Mouse (Mus musculus) hindbrain, postnatal 0 days (tissue): Measurements from ENCODE around the gene Hook1. TPM values are rescaled to one million over a fixed set of nuclear protein-coding genes. Genes with fewer than 3 reads are reported as not detected.

Experiments used
- ATAC-seq: fragments of 200-750 bp; cut with Nextera tagmentation; 2 replicates; pipeline ENCODE4 v1.8.0; 2017; ENCODE audit warnings: mild to moderate bottlenecking, moderate TSS enrichment, moderate library complexity
- DNase-seq: peaks from one replicate; pipeline ENCODE4 v3.0.0-alpha.2; 2015; ENCODE audit warnings: low spot score
- H3K27ac ChIP-seq: fragments of 300-500 bp; sonication (generic); 2 replicates; pipeline ENCODE4 v1.5.1; 2014; ENCODE audit warnings: mild to moderate bottlenecking
- H3K27me3 ChIP-seq: fragments of 300-500 bp; sonication (generic); 2 replicates; pipeline ENCODE4 v1.6.1; 2014; ENCODE audit warnings: low read length, mixed read lengths; ENCODE audit not compliant: insufficient read depth
- H3K36me3 ChIP-seq: fragments of 300-500 bp; sonication (generic); 2 replicates; pipeline ENCODE4 v1.6.1; 2014; ENCODE audit warnings: low read length, mixed read lengths; ENCODE audit not compliant: insufficient read depth
- H3K4me1 ChIP-seq: fragments of 300-500 bp; sonication (generic); 2 replicates; pipeline ENCODE4 v1.6.1; 2014; ENCODE audit warnings: antibody characterized with exemption, low read length, mixed read lengths; ENCODE audit not compliant: insufficient read depth
- H3K4me2 ChIP-seq: fragments of 300-500 bp; sonication (generic); 2 replicates; pipeline ENCODE4 v1.6.1; 2014; ENCODE audit warnings: low read depth, mild to moderate bottlenecking, low read length, moderate library complexity, mixed read lengths
- H3K4me3 ChIP-seq: fragments of 300-500 bp; sonication (generic); 2 replicates; pipeline ENCODE4 v1.5.1; 2014; ENCODE audit warnings: low read length
- H3K9ac ChIP-seq: fragments of 300-500 bp; sonication (generic); replicated peaks from 2 replicates; pipeline ENCODE4 v1.6.1; 2014; ENCODE audit warnings: mild to moderate bottlenecking, low read length, moderate library complexity, mixed read lengths
- H3K9me3 ChIP-seq: fragments of 300-500 bp; sonication (generic); 2 replicates; pipeline ENCODE4 v1.6.1; 2016; ENCODE audit warnings: low read length, mixed read lengths
- CTCF ChIP-seq: IDR thresholded peaks from 2 replicates; pipeline ENCODE4 v1.5.1; 2016; ENCODE audit warnings: antibody characterized with exemption, control low read depth, low read depth
- WGBS: fragments of 180-500 bp; shearing (Covaris S2); extraction: QIAGEN DNeasy Blood & Tissue Kit; methylation state at CpG from one replicate; pipeline ENCODE4 v1.1.7; 2014; 5-methylcytosine and 5-hydroxymethylcytosine counted together
- polyA plus RNA-seq: library from polyadenylated mRNA; unstranded; fragments of >200 nt; fragmentation: Nextera tagmentation; extraction: Ambion mirVana; gene quantifications from 2 replicates; pipeline ENCODE4 v1.2.1, GENCODE M21; 2015
- total RNA-seq: library from RNA; depleted of rRNA; stranded (reverse); fragments of >200 nt; gene quantifications from 2 replicates; pipeline ENCODE4 v1.2.3, GENCODE M21; 2014; rRNA removed

The Hook1 gene
- 29.3 and 30.4 TPM in 2 replicates for total RNA-seq
- 53.6 and 54.1 TPM in 2 replicates for polyA plus RNA-seq

GRCm38 (mm10) chr4:95966928-95967724 is at the start of gene Hook1:
Hook1 (plus strand) TSS chr4:95967240.
- DNase-seq (peak; percentile 98), ATAC-seq (peak; percentile 99)
- Histone ChIP-seq H3K27me3 (no peaks in the 10 kb centered on the region), H3K9ac (peak within 1 kb of the TSS; percentile 79), H3K4me2 (peak within 1 kb of the TSS; percentile 82), H3K4me1 (0 out of 2 replicates have a peak, but pooled peaks cover 6% of the 10 kb centered on the region), H3K36me3 (no peaks in the 10 kb centered on the region), H3K27ac (peak within 1 kb of the TSS; percentile 89), H3K4me3 (peak within 1 kb of the TSS; percentile 74), H3K9me3 (no peaks in the 10 kb centered on the region)
- 3% methylated on average over 76 of the region's 82 CpGs for WGBS
- peak; percentile 16; the same call in 1 of the 2 replicates for TF ChIP-seq CTCF

- 58% methylated on average over 6 of the region's 6 CpGs for WGBS
- H3K27me3 ChIP-seq = no peaks in the 10 kb centered on the region
- H3K9me3 ChIP-seq = no peaks in the 10 kb centered on the region
- no peaks in the 10 kb centered on the region for H3K4me1 ChIP-seq
- no peak overlapping the region for H3K4me3 ChIP-seq
- no peak overlapping the region for H3K27ac ChIP-seq
- ATAC-seq (no peak), DNase-seq (no peak)
- H3K4me2 ChIP-seq = no peak overlapping the region
- no peaks in the 10 kb centered on the region for H3K36me3 ChIP-seq
- no peak overlapping the region for H3K9ac ChIP-seq
- no peak for TF ChIP-seq CTCF
Observed at GRCm38 (mm10) chr4:95917703-95918102, 49.3 kb upstream of the Hook1 start.

- Histone ChIP-seq H3K27ac (no peak overlapping the region), H3K9ac (no peak overlapping the region), H3K4me2 (no peak overlapping the region), H3K4me1 (no peaks in the 10 kb centered on the region), H3K27me3 (no peaks in the 10 kb centered on the region), H3K9me3 (no peaks in the 10 kb centered on the region), H3K4me3 (no peak overlapping the region), H3K36me3 (no peaks in the 10 kb centered on the region)
- 93% methylated on average over 4 of the region's 4 CpGs for WGBS
- ATAC-seq (no peak), DNase-seq (no peak)
- no peak for TF ChIP-seq CTCF
Observed at GRCm38 (mm10) chr4:95920448-95920847, 46.6 kb upstream of the Hook1 start.

GRCm38 (mm10) chr4:95924210-95925184 is 42.5 kb upstream of the Hook1 start:
- H3K4me1 ChIP-seq = no peaks in the 10 kb centered on the region
- DNase-seq (peak; percentile 89), ATAC-seq (peak; percentile 79)
- H3K4me3 ChIP-seq = no peak overlapping the region
- H3K27me3 ChIP-seq = no peaks in the 10 kb centered on the region
- H3K9ac ChIP-seq = no peak overlapping the region
- WGBS = 18% methylated on average over 7 of the region's 7 CpGs
- no peaks in the 10 kb centered on the region for H3K9me3 ChIP-seq
- H3K36me3 ChIP-seq = no peaks in the 10 kb centered on the region
- no peak overlapping the region for H3K27ac ChIP-seq
- TF ChIP-seq CTCF = peak; percentile 93
- H3K4me2 ChIP-seq = 0 out of 2 replicates have a peak overlapping the region, but pooled peaks have one; percentile 21

GRCm38 (mm10) chr4:95928846-95929245 is 38.2 kb upstream of the Hook1 start:
- DNase-seq (no peak), ATAC-seq (no peak)
- H3K4me3 ChIP-seq = no peak overlapping the region
- H3K4me2 ChIP-seq = no peak overlapping the region
- H3K9ac ChIP-seq = no peak overlapping the region
- no peaks in the 10 kb centered on the region for H3K9me3 ChIP-seq
- no peaks in the 10 kb centered on the region for H3K27me3 ChIP-seq
- TF ChIP-seq CTCF = no peak
- no peaks in the 10 kb centered on the region for H3K36me3 ChIP-seq
- no peak overlapping the region for H3K27ac ChIP-seq
- WGBS = 90% methylated on average over 1 of the region's 1 CpGs
- H3K4me1 ChIP-seq = no peaks in the 10 kb centered on the region

- no peaks in the 10 kb centered on the region for H3K36me3 ChIP-seq
- ATAC-seq = no peak
- no peaks in the 10 kb centered on the region for H3K9me3 ChIP-seq
- no peak for TF ChIP-seq CTCF
- no peaks in the 10 kb centered on the region for H3K27me3 ChIP-seq
- H3K4me3 ChIP-seq = no peak overlapping the region
- H3K4me1 ChIP-seq = no peaks in the 10 kb centered on the region
- H3K9ac ChIP-seq = no peak overlapping the region
- no peak overlapping the region for H3K27ac ChIP-seq
- DNase-seq = no peak
- no peak overlapping the region for H3K4me2 ChIP-seq
- WGBS = 71% methylated on average over 1 of the region's 1 CpGs
Observed at GRCm38 (mm10) chr4:95929936-95930335, 37.1 kb upstream of the Hook1 start.
